Mouse (Mus musculus): ENCODE measurements around the gene Atad3a.

The Atad3a gene

DNA sequence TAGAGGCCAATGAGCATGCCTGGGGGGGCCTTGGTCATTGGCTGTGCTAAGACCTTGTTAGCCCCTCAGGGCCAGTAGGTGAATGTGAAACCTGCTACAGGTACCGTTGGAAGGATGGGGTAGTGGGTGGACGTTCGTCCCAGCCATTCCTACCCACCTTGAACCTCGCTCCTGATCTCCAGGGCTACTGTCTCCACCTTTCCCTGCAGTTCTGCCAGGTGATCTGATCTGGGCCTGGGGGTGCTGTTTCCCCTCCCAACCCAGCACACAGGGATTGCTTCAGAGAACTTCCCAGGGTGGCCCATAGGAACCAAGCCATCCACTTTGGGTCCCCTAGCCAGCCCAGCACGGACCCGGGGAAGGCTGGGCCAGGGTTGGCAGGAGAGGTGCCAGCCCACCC, 21.7 kb downstream of the Atad3a start:
- DNase-seq (ENCODE audit: low read depth, low spot score) = no peak

- DNase-seq (ENCODE audit: low read depth, low spot score) = no peak
Observed at GRCm38 (mm10) chr4:155738262-155738661, 22.6 kb downstream of the Atad3a start.

DNA sequence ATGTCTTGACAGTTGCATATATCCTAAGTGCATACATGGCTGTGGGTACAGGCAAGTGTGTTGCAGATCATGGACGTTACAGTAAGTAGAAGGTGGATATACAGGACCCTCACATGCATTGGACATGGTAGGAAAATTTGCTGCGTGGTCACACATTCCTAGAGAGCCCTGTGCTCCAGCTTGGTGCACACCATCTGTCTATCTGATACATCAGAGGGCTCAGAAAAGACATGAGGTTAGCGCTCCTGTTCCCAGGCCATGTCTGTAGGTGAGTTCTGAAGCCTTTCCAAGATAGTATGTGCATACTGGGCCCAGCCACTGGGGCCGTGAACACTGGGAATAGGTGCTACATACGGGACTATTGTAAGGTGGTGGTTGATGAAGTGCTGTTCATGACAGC, 24.5 kb downstream of the Atad3a start:
- no peak for DNase-seq (ENCODE audit: low read depth, low spot score)

DNA sequence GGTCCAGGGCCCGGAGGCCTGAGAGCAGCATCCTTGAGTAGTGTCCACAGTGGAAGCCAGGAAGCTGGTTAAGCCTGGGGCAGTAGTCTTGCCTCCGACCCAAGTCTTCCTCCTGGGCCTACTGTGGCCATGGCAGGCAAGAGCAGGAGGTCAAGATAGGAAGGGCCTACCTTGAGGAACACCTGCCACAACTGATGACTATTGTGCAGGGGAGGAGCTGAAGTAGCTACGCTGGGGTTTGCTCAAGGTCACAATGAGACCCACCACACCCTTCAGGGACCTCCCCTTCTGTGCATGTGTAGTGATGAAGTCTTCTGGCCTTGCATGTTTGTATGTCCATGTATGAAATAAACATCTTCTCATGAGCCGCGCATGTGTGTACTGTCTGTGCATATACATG, 25.1 kb downstream of the Atad3a start:
- DNase-seq (ENCODE audit: low read depth, low spot score) = no peak

DNA sequence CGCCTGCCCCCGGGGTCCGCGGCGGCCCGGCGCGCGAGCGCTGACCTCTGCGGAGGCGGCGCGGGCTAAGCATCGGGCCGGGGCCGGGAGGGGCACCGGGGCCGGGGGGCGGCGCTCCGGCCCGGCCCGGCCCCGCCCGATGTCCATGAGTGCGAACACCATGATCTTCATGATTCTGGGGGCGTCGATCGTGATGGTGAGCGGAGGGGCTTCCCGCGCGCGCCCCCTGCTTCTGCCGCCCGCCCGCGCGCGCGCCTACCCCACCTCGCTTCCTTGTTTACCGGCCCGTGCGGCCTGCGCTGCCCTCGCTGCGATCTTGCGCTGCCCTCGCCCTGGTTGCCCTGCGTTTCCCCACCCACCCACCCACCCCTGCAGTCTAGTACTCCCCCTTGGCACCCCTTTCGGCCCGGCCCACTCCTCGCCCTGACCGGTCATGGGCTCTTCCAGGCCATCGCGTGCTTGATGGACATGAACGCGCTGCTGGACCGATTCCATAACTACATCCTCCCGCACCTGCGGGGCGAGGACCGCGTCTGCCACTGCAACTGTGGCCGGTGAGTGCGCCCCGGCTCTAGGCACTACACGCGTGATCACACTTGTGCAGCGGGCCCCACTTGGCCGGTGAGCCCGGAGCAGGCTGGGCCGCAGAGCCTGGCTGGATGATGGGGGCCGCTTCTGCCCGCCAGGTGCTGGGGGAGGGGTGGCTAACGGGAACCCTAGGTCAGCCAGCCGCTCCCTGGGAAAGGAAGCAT, 25.8 kb downstream of the Atad3a start:
- DNase-seq (ENCODE audit: low read depth, low spot score) = peak; percentile 37

DNA sequence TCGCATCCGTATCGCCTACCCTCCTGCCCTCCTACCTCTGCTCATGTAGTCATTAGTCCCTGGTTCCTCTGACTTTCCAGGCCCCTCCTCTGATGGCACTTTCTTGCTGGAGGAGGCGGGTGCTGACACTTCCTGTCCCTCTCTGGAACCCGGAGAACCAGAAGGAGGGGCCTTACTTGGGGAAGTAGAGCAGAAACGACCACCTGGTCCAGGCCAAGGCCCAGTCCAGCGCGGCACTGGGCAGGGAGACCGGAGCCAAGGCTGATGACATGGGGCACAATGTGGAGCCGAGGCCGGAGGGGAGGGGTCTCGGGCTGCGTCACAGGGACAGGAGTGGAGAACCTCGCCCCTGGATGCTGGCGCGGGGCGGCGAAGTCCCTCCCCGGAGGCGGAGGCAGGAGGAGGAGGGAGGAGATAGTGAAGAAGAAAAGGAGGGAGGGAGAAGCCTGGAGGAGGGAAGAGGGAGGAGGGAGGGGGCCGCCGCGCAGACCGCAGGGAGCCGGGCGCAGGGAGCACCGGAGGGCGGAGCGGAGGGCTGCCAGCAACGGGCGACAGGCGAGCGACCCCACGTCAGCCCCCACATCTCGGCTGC, 26.4 kb downstream of the Atad3a start, which contains the start of gene Tmem240:
Tmem240 (plus strand) TSS at position 451 of the 592 bp plus-strand sequence.
- peak; percentile 94 for DNase-seq (ENCODE audit: low read depth, low spot score)

DNA sequence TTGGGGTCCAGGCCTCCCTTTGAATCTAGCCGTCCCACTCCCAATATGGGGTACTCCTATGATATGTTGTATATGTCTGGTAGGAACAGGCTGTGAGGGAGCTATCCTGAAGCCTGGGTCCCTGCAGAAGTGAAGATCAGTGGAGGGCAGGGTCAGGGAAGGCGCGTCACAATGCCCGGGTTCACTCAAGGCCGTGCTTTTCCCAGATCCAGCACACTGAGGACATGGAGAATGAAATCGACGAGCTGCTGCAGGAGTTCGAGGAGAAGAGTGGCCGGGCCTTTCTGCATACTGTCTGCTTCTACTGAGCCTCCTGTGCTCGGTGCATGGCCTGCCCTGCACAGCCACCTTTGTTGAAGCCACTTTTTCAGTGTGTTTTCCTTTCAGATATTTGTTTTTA, 27.6 kb downstream of the Atad3a start:
- no peak for DNase-seq (ENCODE audit: low read depth, low spot score)

GRCm38 (mm10) chr4:155727993-155728392, 32.9 kb downstream of the Atad3a start:
- no peak for DNase-seq (ENCODE audit: low read depth, low spot score)

GRCm38 (mm10) chr4:155721668-155722083, 39.2 kb downstream of the Atad3a start:
- no peak for DNase-seq (ENCODE audit: low read depth, low spot score)

DNA sequence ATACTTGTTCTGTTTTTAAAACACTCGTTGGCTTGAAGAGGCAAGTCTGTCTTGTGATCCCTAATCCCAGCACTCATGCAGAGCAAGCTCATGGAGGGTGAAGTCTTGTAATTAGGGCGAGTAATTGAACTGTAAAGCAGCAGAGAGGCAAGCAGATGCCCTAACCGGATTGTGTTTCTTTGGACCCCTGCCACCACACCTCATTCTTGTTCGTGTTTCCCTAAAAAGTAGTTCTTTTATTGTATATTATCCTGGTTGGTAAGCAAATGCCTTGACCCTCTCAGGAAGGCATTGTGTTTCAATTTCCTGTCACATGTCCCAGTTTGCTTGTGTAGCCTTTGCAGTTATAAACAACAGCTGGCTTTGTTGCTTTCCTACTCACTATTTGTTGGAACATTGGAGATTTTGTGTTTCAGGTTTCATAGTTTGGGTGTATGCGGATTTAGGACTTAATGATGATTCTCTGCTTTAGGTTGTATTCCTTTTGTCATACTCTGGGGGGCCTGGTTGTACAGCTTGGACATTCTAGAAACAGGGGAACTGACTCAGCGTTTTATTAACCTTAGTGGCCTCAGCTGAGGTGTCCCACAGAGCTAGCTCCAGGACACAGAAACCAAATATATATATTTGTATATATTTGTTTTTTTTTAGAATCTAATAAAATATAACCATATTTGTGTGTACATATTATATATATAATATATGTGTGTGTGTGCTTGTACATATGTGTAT, 50.2 kb downstream of the Atad3a start:
- DNase-seq (ENCODE audit: low read depth, low spot score) = no peak

DNA sequence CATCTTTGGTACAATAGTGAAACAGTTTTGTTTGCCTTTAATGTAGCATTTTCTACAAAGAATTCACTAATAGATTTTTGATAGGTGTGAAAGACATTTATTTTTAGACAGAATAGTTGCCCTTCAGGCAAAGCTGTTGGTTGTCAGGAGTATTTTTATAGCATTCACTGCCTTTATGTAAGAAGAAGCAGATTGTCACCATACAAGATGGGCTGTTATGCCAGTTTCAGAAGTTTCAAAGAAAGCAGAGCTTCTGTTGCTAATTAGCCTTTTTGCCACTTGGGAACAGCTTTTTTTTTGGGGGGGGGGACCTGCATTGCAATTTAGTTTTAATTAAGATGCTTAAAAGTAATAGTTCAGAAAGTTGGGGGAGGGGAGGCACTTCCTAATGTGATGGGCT, 51.9 kb downstream of the Atad3a start:
- no peak for DNase-seq (ENCODE audit: low read depth, low spot score)

GRCm38 (mm10) chr4:155708582-155708981, 52.3 kb downstream of the Atad3a start:
- DNase-seq (ENCODE audit: low read depth, low spot score) = no peak

- no peak for DNase-seq (ENCODE audit: low read depth, low spot score)
Observed at GRCm38 (mm10) chr4:155705592-155705929, 55.3 kb downstream of the Atad3a start.

DNA sequence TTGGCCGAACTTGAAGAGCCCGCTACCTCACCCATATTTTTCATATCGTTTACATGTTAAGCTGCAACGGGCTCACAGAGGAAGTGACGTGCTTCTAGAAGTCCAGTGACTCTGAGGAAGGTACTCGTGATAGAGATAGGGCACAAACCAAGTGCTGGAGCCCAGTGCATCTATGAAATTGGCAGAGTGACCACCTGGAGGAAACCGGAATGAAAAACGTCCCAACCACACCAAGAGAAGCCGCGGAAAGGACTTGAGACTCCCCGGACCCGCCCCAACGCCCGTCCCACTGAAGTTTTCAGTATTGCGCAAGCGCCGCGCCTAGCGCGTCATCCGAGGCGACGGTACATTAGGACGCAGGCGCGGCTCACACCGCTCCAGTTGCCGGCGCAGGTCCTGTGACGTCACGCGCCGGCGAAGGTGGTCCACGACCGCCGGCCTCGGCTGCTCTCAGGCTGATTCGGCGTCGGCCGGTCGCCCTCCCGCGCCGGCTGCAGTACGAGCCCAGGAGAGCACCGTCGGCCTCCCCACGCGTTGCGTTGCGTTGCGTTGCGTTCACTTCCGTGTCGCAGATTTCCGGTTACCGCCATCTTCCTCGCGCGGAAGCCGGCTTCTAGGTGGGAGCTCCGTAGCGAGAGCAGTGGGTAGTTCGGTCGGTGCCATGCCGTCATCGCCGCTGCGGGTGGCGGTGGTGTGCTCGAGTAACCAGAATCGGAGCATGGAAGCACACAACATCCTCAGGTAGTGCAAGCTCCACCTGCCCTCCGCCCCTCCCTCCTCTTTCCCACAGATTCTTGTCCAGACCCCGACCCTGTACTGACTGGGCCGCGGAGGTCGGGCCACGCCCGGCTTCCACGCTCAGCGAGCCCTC, 55.9 kb downstream of the Atad3a start, which contains the start of gene Ssu72:
Ssu72 (plus strand) TSS at position 80 of the 871 bp plus-strand sequence.
- peak; percentile 96 for DNase-seq (ENCODE audit: low read depth, low spot score)

- no peak for DNase-seq (ENCODE audit: low read depth, low spot score)
Observed at GRCm38 (mm10) chr4:155703425-155703929, 57.4 kb downstream of the Atad3a start.

DNA sequence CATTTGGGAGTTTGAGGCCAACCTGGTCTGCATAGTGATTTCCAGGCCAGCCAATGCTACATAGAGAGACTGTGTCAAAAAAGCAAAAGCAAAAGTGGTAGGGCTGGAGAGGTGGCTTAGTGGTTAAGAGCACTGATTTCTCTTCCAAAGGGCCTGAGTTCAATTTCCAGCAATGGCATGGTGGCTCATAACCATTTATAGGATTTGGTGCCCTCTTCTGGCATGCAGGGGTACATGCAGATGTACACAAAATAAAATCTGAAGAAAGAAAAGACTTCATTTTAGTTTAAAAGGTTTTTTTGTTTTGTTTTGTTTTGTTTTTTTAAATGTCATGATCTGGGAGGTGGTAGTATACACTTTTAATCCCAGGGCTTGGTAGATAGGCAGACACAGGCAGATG, 60.5 kb downstream of the Atad3a start:
- DNase-seq (ENCODE audit: low read depth, low spot score) = no peak

DNA sequence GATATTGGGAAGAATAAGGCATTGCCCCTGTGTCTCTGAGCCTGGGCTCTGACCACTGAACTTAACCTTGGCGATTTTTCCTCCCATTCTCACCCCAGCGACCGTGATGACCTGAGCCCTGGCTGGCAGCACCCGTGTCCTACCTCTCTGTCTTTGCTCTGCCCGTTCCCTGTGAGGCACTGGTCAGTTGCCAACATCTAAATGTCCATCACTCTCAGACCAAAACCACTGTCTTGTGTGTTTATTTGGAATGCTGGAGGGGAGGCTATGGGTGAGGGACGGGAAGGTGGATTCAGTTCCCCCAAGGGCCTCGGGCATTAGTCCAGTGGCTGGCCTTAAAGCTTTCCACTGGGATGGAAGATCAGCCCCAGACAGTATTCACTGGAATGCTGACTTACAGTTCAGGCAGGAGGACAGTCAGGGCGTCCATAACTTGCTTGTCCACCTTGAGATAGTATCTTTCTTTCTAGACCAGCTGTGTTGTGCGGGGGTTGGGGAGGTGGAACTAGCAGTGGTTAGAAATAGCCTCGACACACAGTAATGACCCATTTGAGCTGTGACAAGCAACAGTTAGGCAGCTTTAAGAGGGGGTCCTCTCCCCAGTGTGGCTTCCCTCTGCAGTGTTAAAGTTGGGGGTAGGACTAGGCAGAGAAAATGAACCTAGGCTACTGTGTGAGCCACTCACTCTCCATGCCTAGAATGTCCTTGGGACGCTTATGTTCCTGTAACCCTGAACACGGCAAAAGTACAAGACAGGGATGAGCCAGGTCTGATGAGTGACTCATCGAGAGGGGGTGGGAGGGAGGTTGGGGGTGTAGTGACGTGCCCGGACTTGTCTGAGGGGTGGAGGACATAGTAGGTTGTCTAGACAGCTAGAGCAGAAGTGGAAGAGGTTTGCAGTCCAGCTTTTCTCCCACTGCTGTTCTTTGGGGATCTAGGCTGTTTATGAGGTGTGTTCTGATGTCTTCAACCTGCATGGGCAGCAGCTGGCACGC, 64.3 kb downstream of the Atad3a start:
- no peak for DNase-seq (ENCODE audit: low read depth, low spot score)

- no peak for DNase-seq (ENCODE audit: low read depth, low spot score)
Observed at GRCm38 (mm10) chr4:155695531-155696062, 65.3 kb downstream of the Atad3a start.

DNA sequence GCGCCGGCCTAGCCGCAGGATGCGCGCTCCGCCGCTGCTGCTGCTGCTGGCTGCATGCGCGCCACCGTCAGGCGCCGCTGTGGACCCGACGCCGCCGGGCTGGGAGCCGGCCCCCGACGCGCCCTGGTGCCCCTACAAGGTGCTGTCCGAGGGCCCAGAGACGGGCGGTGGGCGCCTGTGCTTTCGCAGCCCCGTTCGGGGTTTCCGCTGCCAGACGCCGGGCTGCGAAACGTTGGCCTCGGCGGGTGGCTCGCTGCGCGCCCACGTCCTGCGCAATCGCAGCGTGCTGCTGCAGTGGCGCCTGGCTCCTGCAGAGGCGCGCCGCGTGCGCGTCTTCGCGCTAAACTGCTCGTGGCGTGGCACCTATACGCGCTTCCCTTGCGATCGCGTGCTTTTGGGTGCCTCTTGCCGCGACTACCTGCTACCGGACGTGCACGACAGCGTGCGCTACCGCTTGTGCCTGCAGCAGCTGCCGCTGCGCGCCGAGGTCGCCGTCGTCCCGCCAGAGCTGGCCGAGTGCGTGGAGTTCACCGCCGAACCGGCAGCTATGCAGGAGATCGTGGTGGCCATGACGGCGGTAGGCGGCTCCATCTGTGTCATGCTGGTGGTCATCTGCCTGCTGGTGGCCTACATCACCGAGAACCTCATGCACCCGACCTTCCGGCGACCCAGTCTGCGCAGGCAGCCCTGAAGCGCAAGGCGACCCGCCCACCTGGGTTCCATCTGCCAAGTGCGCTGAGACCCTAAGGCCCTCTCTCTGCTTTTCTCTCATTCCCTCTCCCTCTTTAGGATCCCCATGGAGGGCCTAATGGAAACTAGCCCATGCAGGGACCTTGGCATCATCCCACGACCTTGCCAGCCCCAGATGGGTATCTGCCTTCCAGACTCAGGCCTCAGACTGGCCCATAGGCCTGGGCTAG, 66.2 kb downstream of the Atad3a start:
- DNase-seq (ENCODE audit: low read depth, low spot score) = peak; percentile 66

Measured in mesoderm, embryonic 11.5 days (tissue).